Mouse (Mus musculus) limb, embryonic 14.5 days (tissue): ENCODE data around the gene Cdh18. TPM values are rescaled to one million over a fixed set of nuclear protein-coding genes. Genes with fewer than 3 reads are reported as not detected.
"Not testable (repeated sequence)": the region's sequence is repeated elsewhere in the genome, so short reads cannot be mapped to it uniquely, and the experiment has no call there.

Experiments used
- ATAC-seq: fragments of 200-750 bp; cut with Nextera tagmentation; 2 replicates; pipeline ENCODE4 v1.8.0; 2017; ENCODE audit warnings: low read depth, moderate number of reproducible peaks, moderate TSS enrichment; ENCODE audit not compliant: low FRiP score
- DNase-seq: peaks from one replicate; pipeline ENCODE4 v3.0.0-alpha.2; 2015; ENCODE audit warnings: low spot score
- H3K27ac ChIP-seq: fragments of 300-500 bp; sonication (generic); replicated peaks from 2 replicates; pipeline ENCODE4 v1.5.1; 2014; ENCODE audit warnings: low read depth, mild to moderate bottlenecking, low read length, moderate library complexity, mixed read lengths
- H3K27me3 ChIP-seq: fragments of 300-500 bp; sonication (generic); 2 replicates; pipeline ENCODE4 v1.6.1; 2014; ENCODE audit warnings: low read length, mixed read lengths; ENCODE audit not compliant: control insufficient read depth, insufficient read depth
- H3K36me3 ChIP-seq: fragments of 300-500 bp; sonication (generic); 2 replicates; pipeline ENCODE4 v1.6.1; 2014; ENCODE audit warnings: mild to moderate bottlenecking, low read length, moderate library complexity, mixed read lengths; ENCODE audit not compliant: control insufficient read depth, insufficient read depth
- H3K4me1 ChIP-seq: fragments of 300-500 bp; sonication (generic); 2 replicates; pipeline ENCODE4 v1.6.1; 2014; ENCODE audit warnings: antibody characterized with exemption, low read length, mixed read lengths; ENCODE audit not compliant: control insufficient read depth, insufficient read depth
- H3K4me2 ChIP-seq: fragments of 300-500 bp; sonication (generic); replicated peaks from 2 replicates; pipeline ENCODE4 v1.6.1; 2014; ENCODE audit warnings: low read depth, mild to moderate bottlenecking, low read length, moderate library complexity; ENCODE audit not compliant: severe bottlenecking
- H3K4me3 ChIP-seq: fragments of 300-500 bp; sonication (generic); replicated peaks from 2 replicates; pipeline ENCODE4 v1.5.1; 2014; ENCODE audit warnings: low read length
- H3K9ac ChIP-seq: fragments of 300-500 bp; sonication (generic); 2 replicates; pipeline ENCODE4 v1.6.1; 2014; ENCODE audit warnings: mild to moderate bottlenecking, low read depth, low read length, moderate library complexity; ENCODE audit not compliant: severe bottlenecking
- H3K9me3 ChIP-seq: fragments of 300-500 bp; sonication (generic); 2 replicates; pipeline ENCODE4 v1.6.1; 2016; ENCODE audit warnings: low read length; ENCODE audit not compliant: control insufficient read depth
- POLR2A ChIP-seq: fragments of 200-500 bp; IDR thresholded peaks from 2 replicates; pipeline ENCODE4 v1.8.0; 2012; ENCODE audit warnings: inconsistent platforms, mild to moderate bottlenecking, moderate library complexity, borderline replicate concordance; ENCODE audit not compliant: insufficient read depth, insufficient read length; ENCODE audit errors: extremely low read depth
- WGBS: fragments of 180-500 bp; shearing (Covaris S2); extraction: QIAGEN DNeasy Blood & Tissue Kit; methylation state at CpG from one replicate; pipeline ENCODE4 v1.1.7; 2014; 5-methylcytosine and 5-hydroxymethylcytosine counted together
- polyA plus RNA-seq, 2 experiments: library from polyadenylated mRNA; depleted of rRNA in 1 of 2; stranded (reverse) in 1 of 2; unstranded in 1 of 2; fragments of >200 nt; fragmentation: Nextera tagmentation in 1 of 2; extraction: Ambion mirVana in 1 of 2; gene quantifications; 2 replicates each; pipeline versions ENCODE4 v1.2.1 to v1.2.3; 2012 to 2014

Cdh18 gene
- polyA plus RNA-seq, 2 experiments: 1.0 to 1.3 TPM

- Histone ChIP-seq H3K4me2 (peak overlapping the region; percentile 68), H3K9ac (peak overlapping the region; percentile 50), H3K27me3 (no peaks in the 10 kb centered on the region), H3K27ac (no peak overlapping the region), H3K36me3 (no peaks in the 10 kb centered on the region), H3K9me3 (no peaks in the 10 kb centered on the region), H3K4me3 (peak overlapping the region; percentile 40), H3K4me1 (peaks cover 2% of the 10 kb centered on the region; the same call in 1 of the 2 replicates)
- DNase-seq: no peak
- no peak for TF ChIP-seq POLR2A
- ATAC-seq: peak; percentile 36
- WGBS: 6% methylated on average over 14 of the region's 14 CpGs
These were observed 486.9 kb downstream of the Cdh18 start for GRCm38 (mm10) chr15:23035551-23036207.

GRCm38 (mm10) chr15:23036208-23037065 is 487.6 kb downstream of the Cdh18 start:
- no peak overlapping the region for H3K27ac ChIP-seq
- WGBS: 6% methylated on average over 23 of the region's 23 CpGs
- DNase-seq: peak; percentile 56
- ATAC-seq: peak; percentile 96
- no peaks in the 10 kb centered on the region for H3K9me3 ChIP-seq
- H3K4me3 ChIP-seq: peak overlapping the region; percentile 40
- no peaks in the 10 kb centered on the region for H3K36me3 ChIP-seq
- no peak for TF ChIP-seq POLR2A
- H3K4me1 ChIP-seq: peaks cover 2% of the 10 kb centered on the region; the same call in 1 of the 2 replicates
- H3K9ac ChIP-seq: peak overlapping the region; percentile 50
- no peaks in the 10 kb centered on the region for H3K27me3 ChIP-seq
- H3K4me2 ChIP-seq: peak overlapping the region; percentile 68

- H3K36me3 ChIP-seq: no peaks in the 10 kb centered on the region
- H3K9me3 ChIP-seq: no peaks in the 10 kb centered on the region
- TF ChIP-seq POLR2A: no peak
- DNase-seq (no peak), ATAC-seq (no peak)
- H3K9ac ChIP-seq: no peak overlapping the region
- no peak overlapping the region for H3K27ac ChIP-seq
- H3K4me2 ChIP-seq: no peak overlapping the region
- peaks cover 2% of the 10 kb centered on the region; the same call in 1 of the 2 replicates for H3K4me1 ChIP-seq
- no peak overlapping the region for H3K4me3 ChIP-seq
- no peaks in the 10 kb centered on the region for H3K27me3 ChIP-seq
These were observed 488.7 kb downstream of the Cdh18 start for GRCm38 (mm10) chr15:23037561-23037960.

- no peak for ATAC-seq
- no peak overlapping the region for H3K27ac ChIP-seq
- no peak overlapping the region for H3K9ac ChIP-seq
- no peak overlapping the region for H3K4me3 ChIP-seq
- no peaks in the 10 kb centered on the region for H3K4me1 ChIP-seq
- no peaks in the 10 kb centered on the region for H3K36me3 ChIP-seq
- H3K27me3 ChIP-seq: no peaks in the 10 kb centered on the region
- no peak overlapping the region for H3K4me2 ChIP-seq
- 72% methylated on average over 4 of the region's 4 CpGs for WGBS
- no peak for DNase-seq
- no peak for TF ChIP-seq POLR2A
- H3K9me3 ChIP-seq: no peaks in the 10 kb centered on the region
These were observed 497.4 kb downstream of the Cdh18 start for GRCm38 (mm10) chr15:23046127-23046785.

GRCm38 (mm10) chr15:23052006-23052405 is 503.2 kb downstream of the Cdh18 start:
- Histone ChIP-seq H3K27ac (no peak overlapping the region), H3K27me3 (no peaks in the 10 kb centered on the region), H3K4me2 (no peak overlapping the region), H3K9me3 (no peaks in the 10 kb centered on the region), H3K9ac (no peak overlapping the region), H3K4me3 (no peak overlapping the region), H3K4me1 (no peaks in the 10 kb centered on the region), H3K36me3 (no peaks in the 10 kb centered on the region)
- ATAC-seq (no peak), DNase-seq (no peak)
- WGBS: 71% methylated on average over 2 of the region's 2 CpGs
- TF ChIP-seq POLR2A: no peak

GRCm38 (mm10) chr15:23085326-23085725 is 536.5 kb downstream of the Cdh18 start:
- not testable (repeated sequence) for H3K4me1 ChIP-seq, DNase-seq, H3K4me2 ChIP-seq, H3K27ac ChIP-seq, H3K4me3 ChIP-seq, ATAC-seq, H3K36me3 ChIP-seq, H3K9ac ChIP-seq, H3K9me3 ChIP-seq, H3K27me3 ChIP-seq
- 78% methylated on average over 1 of the region's 1 CpGs for WGBS
